Mouse (Mus musculus) megakaryocyte, embryonic 14.5 days (primary cell): ENCODE results near the gene Slc39a11.

Experiments
- FLI1 ChIP-seq: IDR thresholded peaks from 2 replicates; pipeline ENCODE4 v1.6.1; 2012; ENCODE audit warnings: low read length, inconsistent platforms, mixed read lengths
- GATA1 ChIP-seq: IDR thresholded peaks from 3 replicates; pipeline ENCODE4 v1.6.1; 2012; ENCODE audit warnings: mixed read lengths, low read length, inconsistent platforms, borderline replicate concordance

DNA sequence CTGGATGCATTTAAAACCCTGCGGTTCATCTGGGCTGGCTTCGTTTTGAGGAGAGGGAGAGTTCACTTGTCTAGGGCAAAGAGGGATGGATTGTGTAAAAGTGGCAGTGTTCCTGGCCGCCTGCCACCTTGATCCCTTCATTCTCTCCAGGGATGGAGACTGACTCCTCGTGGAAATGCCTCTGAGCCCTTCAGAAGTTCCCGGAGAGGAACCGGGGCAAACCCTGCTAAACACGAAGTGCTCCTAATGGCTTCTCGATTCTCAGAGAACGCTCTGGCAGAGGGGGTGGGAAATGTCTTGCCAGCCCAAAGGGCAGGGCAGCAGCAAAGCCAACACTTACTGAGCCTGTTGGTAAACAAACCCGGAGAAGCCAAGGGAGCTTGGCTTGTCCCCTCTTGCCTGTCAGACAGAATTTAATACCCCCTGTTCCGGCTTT is 366.5 kb downstream of the Slc39a11 start:
- no peak for TF ChIP-seq GATA1
- TF ChIP-seq FLI1: no peak
